Mouse (Mus musculus): ENCODE measurements around the gene Trim27. TPM values are rescaled to one million over a fixed set of nuclear protein-coding genes. Genes with fewer than 3 reads are reported as not detected.

The Trim27 gene
- total and polyA plus RNA-seq, 2 experiments from 2014 or later = 65.0 to 74.5 TPM

GRCm38 (mm10) chr13:21181996-21182395 lies 2.8 kb downstream of the Trim27 start:
- no peak for TF ChIP-seq CTCF (IDR thresholded peaks at IDR 0.05)
- Histone ChIP-seq H3K4me3 (ENCODE audit: low read depth, low read length) (no peak overlapping the region), H3K4me1 (ENCODE audit: insufficient read depth, low read length) (peaks cover 7% of the 10 kb centered on the region), H3K27me3 (ENCODE audit: insufficient read depth, low read length) (no peaks in the 10 kb centered on the region), H3K4me2 (ENCODE audit: low read depth, low read length, poor library complexity, severe bottlenecking) (peak overlapping the region; percentile 84), H3K9me3 (ENCODE audit: low read length) (no peaks in the 10 kb centered on the region), H3K9ac (replicated peaks; ENCODE audit: low read length, poor library complexity, severe bottlenecking) (peak overlapping the region; percentile 13; the same call in 1 of the 2 replicates), H3K27ac (ENCODE audit: low read depth, low read length) (no peak overlapping the region), H3K36me3 (ENCODE audit: insufficient read depth, low read length) (peaks cover 11% of the 10 kb centered on the region)
- DNase-seq (ENCODE audit: low spot score) (no peak), ATAC-seq (ENCODE audit: low FRiP score) (no peak)
- WGBS = 69% methylated on average over 7 of the region's 7 CpGs

DNA sequence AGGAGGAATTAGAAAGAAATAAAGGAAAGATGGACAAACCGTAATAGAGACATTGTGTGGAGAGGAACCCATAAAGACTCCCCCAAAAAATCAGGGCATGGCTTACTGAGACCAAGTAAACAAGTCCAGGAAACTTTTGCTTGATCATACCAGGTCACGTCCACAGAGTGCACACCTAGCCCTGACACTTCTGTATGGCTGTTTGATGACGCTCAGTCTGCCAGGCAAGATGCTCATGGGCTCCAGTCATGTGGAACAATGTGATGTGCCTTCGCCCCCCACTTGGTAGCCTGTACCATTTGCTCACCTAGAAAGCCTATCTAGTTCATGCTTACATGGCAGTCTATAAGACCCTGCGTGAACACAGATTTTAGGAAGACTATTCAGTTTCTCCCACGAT lies 3.8 kb downstream of the Trim27 start:
- no peak overlapping the region for H3K9ac ChIP-seq (replicated peaks; ENCODE audit: low read length, poor library complexity, severe bottlenecking)
- H3K36me3 ChIP-seq (ENCODE audit: insufficient read depth, low read length) = peaks cover 15% of the 10 kb centered on the region
- ATAC-seq (ENCODE audit: low FRiP score) (no peak), DNase-seq (ENCODE audit: low spot score) (no peak)
- peaks cover 7% of the 10 kb centered on the region for H3K4me1 ChIP-seq (ENCODE audit: insufficient read depth, low read length)
- H3K4me2 ChIP-seq (ENCODE audit: low read depth, low read length, poor library complexity, severe bottlenecking) = no peak overlapping the region
- H3K9me3 ChIP-seq (ENCODE audit: low read length) = no peaks in the 10 kb centered on the region
- WGBS = 95% methylated on average over 6 of the region's 6 CpGs
- H3K27me3 ChIP-seq (ENCODE audit: insufficient read depth, low read length) = no peaks in the 10 kb centered on the region
- no peak overlapping the region for H3K4me3 ChIP-seq (ENCODE audit: low read depth, low read length)
- H3K27ac ChIP-seq (ENCODE audit: low read depth, low read length) = no peak overlapping the region
- TF ChIP-seq CTCF (IDR thresholded peaks at IDR 0.05) = no peak

- H3K36me3 ChIP-seq (ENCODE audit: insufficient read depth, low read length) = peaks cover 19% of the 10 kb centered on the region
- no peak overlapping the region for H3K27ac ChIP-seq (ENCODE audit: low read depth, low read length)
- peaks cover 7% of the 10 kb centered on the region for H3K4me1 ChIP-seq (ENCODE audit: insufficient read depth, low read length)
- H3K9me3 ChIP-seq (ENCODE audit: low read length) = no peaks in the 10 kb centered on the region
- 92% methylated on average over 7 of the region's 7 CpGs for WGBS
- ATAC-seq (ENCODE audit: low FRiP score) (no peak), DNase-seq (ENCODE audit: low spot score) (no peak)
- no peak overlapping the region for H3K4me3 ChIP-seq (ENCODE audit: low read depth, low read length)
- H3K27me3 ChIP-seq (ENCODE audit: insufficient read depth, low read length) = no peaks in the 10 kb centered on the region
- no peak overlapping the region for H3K9ac ChIP-seq (replicated peaks; ENCODE audit: low read length, poor library complexity, severe bottlenecking)
- TF ChIP-seq CTCF (IDR thresholded peaks at IDR 0.05) = no peak
- no peak overlapping the region for H3K4me2 ChIP-seq (ENCODE audit: low read depth, low read length, poor library complexity, severe bottlenecking)
Observed at GRCm38 (mm10) chr13:21183661-21184060, 4.4 kb downstream of the Trim27 start.

- no peak for TF ChIP-seq CTCF (IDR thresholded peaks at IDR 0.05)
- Histone ChIP-seq H3K4me2 (ENCODE audit: low read depth, low read length, poor library complexity, severe bottlenecking) (no peak overlapping the region), H3K27ac (ENCODE audit: low read depth, low read length) (no peak overlapping the region), H3K9me3 (ENCODE audit: low read length) (no peaks in the 10 kb centered on the region), H3K36me3 (ENCODE audit: insufficient read depth, low read length) (peaks cover 33% of the 10 kb centered on the region), H3K27me3 (ENCODE audit: insufficient read depth, low read length) (no peaks in the 10 kb centered on the region), H3K4me3 (ENCODE audit: low read depth, low read length) (no peak overlapping the region), H3K4me1 (ENCODE audit: insufficient read depth, low read length) (peaks cover 7% of the 10 kb centered on the region), H3K9ac (replicated peaks; ENCODE audit: low read length, poor library complexity, severe bottlenecking) (no peak overlapping the region)
- 94% methylated on average over 4 of the region's 4 CpGs for WGBS
- ATAC-seq (ENCODE audit: low FRiP score) (no peak), DNase-seq (ENCODE audit: low spot score) (no peak)
Observed at GRCm38 (mm10) chr13:21185521-21185920, 6.3 kb downstream of the Trim27 start.

DNA sequence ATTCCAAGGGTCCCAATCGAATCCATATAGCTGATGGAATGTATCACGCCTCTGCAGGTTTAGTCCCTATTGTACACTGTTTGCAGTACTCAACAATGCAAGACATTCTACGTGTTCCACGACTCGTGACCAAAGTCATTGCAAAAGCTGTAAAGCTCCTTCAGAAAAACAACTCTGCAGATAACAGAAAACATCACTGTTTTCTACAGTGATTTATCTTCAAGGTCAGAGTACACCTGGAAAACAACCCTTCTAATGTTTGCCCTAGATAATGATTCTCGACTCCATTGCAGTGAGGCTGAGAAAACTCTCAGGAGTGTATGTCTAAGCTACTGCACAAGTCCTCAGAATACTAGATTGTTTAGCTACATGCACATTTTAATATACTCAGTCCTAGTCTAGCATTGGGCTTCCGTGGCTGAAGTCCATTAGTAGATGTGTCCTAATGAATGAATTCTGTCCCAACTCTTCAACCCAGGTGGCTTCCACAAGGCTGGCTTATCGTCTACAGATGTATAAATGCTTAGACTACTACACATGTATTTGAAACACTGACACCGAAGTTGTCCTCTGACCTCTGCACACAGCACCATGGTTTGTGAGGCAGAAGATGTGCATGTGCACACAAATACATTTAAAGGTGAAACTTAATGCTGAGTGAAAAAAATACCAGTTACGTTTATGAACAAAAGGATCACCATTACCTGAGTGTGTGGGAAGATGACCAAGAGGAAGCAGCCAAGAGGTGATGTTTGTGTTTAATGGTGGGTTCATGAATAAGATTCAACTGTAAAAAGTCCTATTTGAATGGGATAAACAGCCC lies 16.4 kb downstream of the Trim27 start:
- DNase-seq (ENCODE audit: low spot score) = no peak
- 87% methylated on average over 10 of the region's 10 CpGs for WGBS
- H3K9me3 ChIP-seq (ENCODE audit: low read length) = no peaks in the 10 kb centered on the region
- no peak overlapping the region for H3K9ac ChIP-seq (replicated peaks; ENCODE audit: low read length, poor library complexity, severe bottlenecking)
- H3K27me3 ChIP-seq (ENCODE audit: insufficient read depth, low read length) = no peaks in the 10 kb centered on the region
- no peak overlapping the region for H3K4me2 ChIP-seq (ENCODE audit: low read depth, low read length, poor library complexity, severe bottlenecking)
- H3K4me3 ChIP-seq (ENCODE audit: low read depth, low read length) = no peak overlapping the region
- peaks cover 36% of the 10 kb centered on the region for H3K36me3 ChIP-seq (ENCODE audit: insufficient read depth, low read length)
- no peak overlapping the region for H3K27ac ChIP-seq (ENCODE audit: low read depth, low read length)
- TF ChIP-seq CTCF (IDR thresholded peaks at IDR 0.05) = no peak
- H3K4me1 ChIP-seq (ENCODE audit: insufficient read depth, low read length) = no peaks in the 10 kb centered on the region
- no peak for ATAC-seq (ENCODE audit: low FRiP score)

- ATAC-seq (ENCODE audit: low FRiP score) = no peak
- WGBS = 79% methylated on average over 5 of the region's 5 CpGs
Observed at GRCm38 (mm10) chr13:21197721-21198120, 18.5 kb downstream of the Trim27 start.

More at GRCm38 (mm10) chr13:21197721-21198120, 18.5 kb downstream of the Trim27 start:
- Histone ChIP-seq H3K4me3 (ENCODE audit: low read depth, low read length) (no peak overlapping the region), H3K36me3 (ENCODE audit: insufficient read depth, low read length) (peaks cover 16% of the 10 kb centered on the region), H3K9ac (replicated peaks; ENCODE audit: low read length, poor library complexity, severe bottlenecking) (no peak overlapping the region), H3K27me3 (ENCODE audit: insufficient read depth, low read length) (no peaks in the 10 kb centered on the region), H3K9me3 (ENCODE audit: low read length) (no peaks in the 10 kb centered on the region), H3K27ac (ENCODE audit: low read depth, low read length) (no peak overlapping the region), H3K4me1 (ENCODE audit: insufficient read depth, low read length) (no peaks in the 10 kb centered on the region), H3K4me2 (ENCODE audit: low read depth, low read length, poor library complexity, severe bottlenecking) (no peak overlapping the region)
- no peak for DNase-seq (ENCODE audit: low spot score)
- TF ChIP-seq CTCF (IDR thresholded peaks at IDR 0.05) = no peak
